Comparison of ENCODE assay signal across 8 mouse cellular contexts in the genomic region with DNA sequence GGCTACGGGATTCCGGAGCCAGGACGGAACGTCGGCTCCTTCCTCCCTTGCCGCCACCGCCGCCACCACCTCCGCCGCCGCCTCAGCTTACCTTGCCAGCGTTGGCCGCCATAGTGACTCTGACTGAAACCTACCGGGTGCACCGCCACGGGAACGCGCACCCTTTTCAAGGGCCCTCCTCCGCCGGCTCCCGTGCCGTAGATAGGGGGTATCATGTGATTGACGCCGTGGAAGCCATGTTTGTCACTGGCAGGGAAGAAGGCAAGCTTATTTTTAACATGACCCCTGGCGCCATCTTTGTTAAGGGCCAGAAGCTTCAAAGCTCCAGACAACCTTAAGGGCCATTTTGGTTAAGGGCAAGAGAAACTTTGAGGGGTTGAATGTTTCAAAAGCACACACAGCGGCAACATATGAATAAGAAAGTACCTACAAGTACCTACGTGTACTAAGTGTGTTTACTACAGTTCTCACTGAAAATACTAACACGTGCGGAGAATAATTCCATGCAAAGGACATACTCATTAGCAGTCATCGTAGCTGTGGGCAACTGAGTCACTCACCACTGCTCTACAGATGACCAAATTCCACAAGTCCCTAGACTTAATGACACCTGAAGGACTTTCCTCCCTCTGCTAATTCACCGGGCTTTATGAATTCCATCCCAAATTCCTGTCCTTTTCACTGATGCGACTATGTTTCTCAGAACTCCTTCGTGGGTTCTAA. TPM values are rescaled to one million over a fixed set of nuclear protein-coding genes. Genes with fewer than 3 reads are reported as not detected.
DNase-seq lines count a peak whose midpoint lies in the region; ATAC-seq lines count a peak whose summit lies in the region.

Gene Slmap (minus strand): TSS at position 175 of the 723 bp plus-strand sequence.

- H3K36me3 ChIP-seq in hindbrain, embryonic 15.5 days: no peaks in the 10 kb centered on the region

- DNase-seq in T-cell, adult 2 months (ENCODE audit: low spot score): peak; percentile 97
- DNase-seq in cerebellum, postnatal 36 days: peak; percentile 99 to 100
- DNase-seq in frontal cortex, postnatal 36 days (ENCODE audit: low spot score in 2 of 2): peak; percentile 98 to 99
- peak; percentile 97 for DNase-seq in left cerebral cortex, adult 11 months (ENCODE audit: low spot score)
- DNase-seq in lung, postnatal 4 days: peak; percentile 98 to 99
- peak; percentile 99 for DNase-seq in retina, postnatal 7 days (ENCODE audit: low read depth, low spot score)
- DNase-seq in urinary bladder, adult 2 months (ENCODE audit: low spot score): peak; percentile 99

- H3K9ac ChIP-seq in hindbrain, embryonic 15.5 days: peak within 1 kb of the TSS; percentile 94

- H3K4me1 ChIP-seq in hindbrain, embryonic 15.5 days (replicated peaks): peaks cover 33% of the 10 kb centered on the region

- H3K27me3 ChIP-seq in hindbrain, embryonic 15.5 days: no peaks in the 10 kb centered on the region

- WGBS in hindbrain, embryonic 15.5 days: 14% methylated on average over 31 of the region's 33 CpGs

- peak within 1 kb of the TSS; percentile 79 for H3K4me2 ChIP-seq in hindbrain, embryonic 15.5 days

- no peaks in the 10 kb centered on the region for H3K9me3 ChIP-seq in hindbrain, embryonic 15.5 days

- peak; percentile 96 for ATAC-seq in hindbrain, embryonic 15.5 days (ENCODE audit: low FRiP score, low read depth)

- peak within 1 kb of the TSS; percentile 87 for H3K27ac ChIP-seq in hindbrain, embryonic 15.5 days (replicated peaks)

- H3K4me3 ChIP-seq in hindbrain, embryonic 15.5 days: peak within 1 kb of the TSS; percentile 79

RNA-seq across cellular contexts. Expression of gene Slmap, which starts in this region (rescaled TPM):
- 14.1 and 14.4 TPM in 2 replicates for polyA plus RNA-seq in hindbrain, embryonic 15.5 days (2015; fragmentation: Nextera tagmentation; extraction: Ambion mirVana)
- polyA plus RNA-seq in urinary bladder, adult 2 months (2012; rRNA removed): 261 and 300 TPM in 2 replicates

Comparison
In these comparisons a context has a peak if more than half of its experiments do, and no peak if none do; other contexts are left out.
1. Peak in every context shown above with its lines: DNase-seq, ATAC-seq, H3K4me3 ChIP-seq and H3K27ac ChIP-seq.
2. RNA of gene Slmap (polyA plus RNA-seq): 261 to 300 TPM in urinary bladder, adult 2 months; 14.1 to 14.4 TPM in hindbrain, embryonic 15.5 days; every median in the first group is over 10 times any median in the second.